Mouse (Mus musculus): ENCODE data around the gene Ms4a4a. TPM values are rescaled to one million over a fixed set of nuclear protein-coding genes. Genes with fewer than 3 reads are reported as not detected.

Ms4a4a gene
- 1 to 10 TPM; 4.5 to 7.7 TPM for total RNA-seq (2021)
- long read RNA-seq, experiment 1 = 0 reads
- long read RNA-seq, experiment 2 = 0 reads

- intact Hi-C loops (cut with DNase I; ENCODE audit: low total_unique reads) = no loop called here
- DNase-seq = no peak
Observed at GRCm38 (mm10) chr19:11375273-11375672, at the start of gene Ms4a4a. TSS of gene Ms4a4a (plus strand) at chr19:11375523.

- intact Hi-C loops (cut with DNase I; ENCODE audit: low total_unique reads) = no loop called here
Observed at GRCm38 (mm10) chr19:11335932-11336331, 39.4 kb upstream of the Ms4a4a start, which contains the start of gene Ms4a7. TSS of gene Ms4a7 (minus strand) at chr19:11336146.

GRCm38 (mm10) chr19:11343147-11343546, 32.2 kb upstream of the Ms4a4a start:
- no peak for DNase-seq
- intact Hi-C loops (cut with DNase I; ENCODE audit: low total_unique reads) = no loop called here

More at GRCm38 (mm10) chr19:11335932-11336331, 39.4 kb upstream of the Ms4a4a start, which contains the start of gene Ms4a7:
- no peak for DNase-seq

GRCm38 (mm10) chr19:11343992-11344391, 31.3 kb upstream of the Ms4a4a start:
- intact Hi-C loops (cut with DNase I; ENCODE audit: low total_unique reads) = no loop called here
- no peak for DNase-seq

DNA sequence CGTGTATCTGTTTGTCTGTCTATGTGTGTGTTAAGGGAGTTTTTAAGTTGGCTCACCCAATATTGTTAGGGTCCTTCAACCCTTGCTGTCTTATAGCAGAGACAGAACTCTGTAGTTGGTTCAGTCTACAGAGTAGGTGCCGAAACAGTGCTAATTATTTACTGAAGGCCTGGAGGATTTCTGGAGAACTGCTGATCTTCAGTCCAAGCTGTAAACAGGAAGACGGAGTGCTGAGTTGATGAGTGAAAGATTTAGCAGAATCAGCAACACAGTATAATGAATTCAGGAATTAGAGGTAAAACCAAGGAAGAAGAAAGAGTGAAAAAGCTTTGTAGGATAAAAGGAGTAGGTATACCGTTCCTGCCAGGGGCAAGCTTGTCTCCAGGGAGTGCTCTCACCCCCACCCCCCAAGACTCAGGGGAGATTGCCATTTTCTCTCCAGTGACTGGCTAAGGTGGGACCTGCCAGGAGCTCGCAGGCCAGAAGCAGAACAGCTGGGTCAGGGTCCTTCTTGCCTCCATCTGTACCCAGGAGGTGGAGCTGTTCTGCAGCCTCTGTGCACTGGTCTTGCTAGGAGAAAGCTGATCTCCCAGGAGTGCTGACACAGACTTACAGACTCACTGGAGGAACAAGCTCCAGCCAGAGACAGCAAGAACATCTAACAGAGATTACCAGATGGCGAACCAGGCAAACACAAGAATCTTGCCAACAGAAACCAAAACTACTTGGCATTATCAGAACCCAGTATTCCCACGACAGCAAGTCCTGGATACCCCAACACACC, 25.4 kb upstream of the Ms4a4a start:
- intact Hi-C loops (cut with DNase I; ENCODE audit: low total_unique reads) = no loop called here
- DNase-seq = peak; percentile 20

DNA sequence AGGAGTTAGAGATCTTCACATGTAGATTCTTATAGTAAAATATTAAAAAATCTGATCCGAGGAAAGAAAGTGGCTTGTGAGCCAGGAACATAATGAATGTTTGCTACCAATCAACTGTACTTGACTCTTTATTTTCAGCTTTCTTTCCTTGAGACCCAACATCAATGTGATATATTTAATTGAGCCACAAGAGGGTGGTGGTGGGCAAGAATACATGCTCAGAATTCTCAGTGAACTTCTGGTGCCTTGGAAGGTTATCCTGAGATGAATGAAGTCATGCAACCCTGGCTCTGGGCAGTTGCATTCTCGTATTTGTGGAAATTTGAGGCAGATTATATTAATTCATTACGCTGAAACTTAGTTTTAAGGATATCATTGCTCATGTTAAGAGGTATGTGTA, 23.4 kb upstream of the Ms4a4a start:
- intact Hi-C loops (cut with DNase I; ENCODE audit: low total_unique reads) = no loop called here
- DNase-seq = no peak

DNA sequence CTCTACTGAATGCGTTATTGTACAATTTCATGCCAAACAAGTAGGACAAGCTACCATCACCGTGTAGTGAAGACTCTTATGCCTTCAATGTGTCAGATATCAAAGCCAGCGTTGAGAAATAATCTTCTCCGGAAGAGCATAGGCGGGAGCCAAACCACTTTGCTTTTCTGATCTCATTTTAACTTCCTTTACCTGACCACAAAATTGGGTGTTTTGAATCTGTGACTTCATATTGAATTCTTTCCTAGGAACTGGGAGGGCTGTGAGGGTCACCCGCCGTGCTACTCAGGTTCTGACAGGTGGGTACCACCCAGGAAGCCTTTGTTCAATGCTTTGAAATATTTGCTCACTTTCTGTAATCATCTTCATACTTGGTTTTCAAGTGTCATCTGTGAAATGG, 19.6 kb upstream of the Ms4a4a start:
- intact Hi-C loops (cut with DNase I; ENCODE audit: low total_unique reads) = no loop called here

GRCm38 (mm10) chr19:11360106-11360505, 15.2 kb upstream of the Ms4a4a start:
- no peak for DNase-seq
- intact Hi-C loops (cut with DNase I; ENCODE audit: low total_unique reads) = no loop called here

More for the DNA sequence above, 19.6 kb upstream of the Ms4a4a start:
- no peak for DNase-seq

GRCm38 (mm10) chr19:11362002-11362401, 13.3 kb upstream of the Ms4a4a start:
- intact Hi-C loops (cut with DNase I; ENCODE audit: low total_unique reads) = no loop called here
- no peak for DNase-seq

GRCm38 (mm10) chr19:11368310-11368709, 7.0 kb upstream of the Ms4a4a start:
- DNase-seq = no peak
- intact Hi-C loops (cut with DNase I; ENCODE audit: low total_unique reads) = no loop called here

GRCm38 (mm10) chr19:11371181-11371580, 4.1 kb upstream of the Ms4a4a start:
- DNase-seq = no peak
- intact Hi-C loops (cut with DNase I; ENCODE audit: low total_unique reads) = no loop called here

DNA sequence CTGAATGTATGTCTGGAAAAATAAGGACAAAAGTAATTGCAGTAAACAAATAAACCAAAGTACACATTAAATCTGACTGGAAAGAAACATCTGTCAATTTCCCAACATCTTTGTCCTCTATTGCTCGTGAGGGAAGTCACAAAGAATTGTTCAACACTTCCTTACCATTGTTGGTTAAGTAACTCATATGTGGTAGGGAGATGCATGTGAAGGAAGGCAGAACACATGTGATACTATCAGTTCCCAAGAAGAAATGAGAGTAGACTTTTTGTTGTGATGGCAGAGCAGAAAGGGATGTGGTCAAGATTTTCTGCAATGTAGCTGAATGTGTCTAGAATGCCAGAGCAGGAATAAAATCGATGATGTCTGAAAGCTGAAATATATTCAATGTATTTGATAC, 1.1 kb downstream of the Ms4a4a start:
- DNase-seq = no peak
- intact Hi-C loops (cut with DNase I; ENCODE audit: low total_unique reads) = no loop called here

- intact Hi-C loops (cut with DNase I; ENCODE audit: low total_unique reads) = no loop called here
- DNase-seq = no peak
Observed at GRCm38 (mm10) chr19:11387109-11387508, 11.8 kb downstream of the Ms4a4a start.

DNA sequence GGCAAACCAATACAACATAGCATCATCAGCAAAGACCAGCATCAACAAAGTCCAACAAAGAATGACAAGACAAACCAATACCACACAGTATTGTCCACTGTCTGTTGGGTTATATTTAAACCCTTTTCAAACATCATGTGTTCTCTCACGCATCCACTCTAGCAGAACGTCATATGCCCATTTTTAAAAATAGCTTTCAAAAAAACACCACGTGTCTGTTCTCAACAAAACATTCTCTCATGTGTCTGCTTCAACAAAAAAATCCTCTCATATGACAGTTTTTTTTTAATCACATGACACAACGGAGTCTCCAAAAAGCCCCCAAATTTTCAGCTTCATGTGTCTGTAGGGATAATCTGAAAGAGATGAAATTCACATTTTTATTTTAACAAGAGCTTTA, 12.4 kb downstream of the Ms4a4a start:
- intact Hi-C loops (cut with DNase I; ENCODE audit: low total_unique reads) = no loop called here
- no peak for DNase-seq

GRCm38 (mm10) chr19:11388949-11389348, 13.6 kb downstream of the Ms4a4a start:
- intact Hi-C loops (cut with DNase I; ENCODE audit: low total_unique reads) = no loop called here

DNA sequence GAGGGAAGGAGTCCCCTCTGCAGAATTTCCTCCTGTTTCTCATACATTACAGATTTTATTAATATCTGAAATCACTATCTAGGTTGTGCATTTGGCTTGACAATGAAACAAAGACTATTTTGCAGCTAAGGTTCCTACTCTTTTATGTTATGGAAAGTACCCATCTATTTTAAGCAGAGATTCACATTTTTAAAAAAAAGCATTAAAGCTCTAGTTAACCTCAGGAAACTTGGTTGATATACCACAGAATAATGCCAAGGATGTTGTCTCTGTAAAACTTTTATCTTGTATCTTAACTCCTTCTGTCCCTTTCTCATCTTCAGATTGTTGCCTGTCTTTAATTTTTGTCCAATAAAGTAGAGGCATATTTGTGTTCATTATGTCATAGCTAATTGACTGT, 20.4 kb downstream of the Ms4a4a start:
- intact Hi-C loops (cut with DNase I; ENCODE audit: low total_unique reads) = no loop called here
- no peak for DNase-seq

More at GRCm38 (mm10) chr19:11388949-11389348, 13.6 kb downstream of the Ms4a4a start:
- DNase-seq = no peak

DNA sequence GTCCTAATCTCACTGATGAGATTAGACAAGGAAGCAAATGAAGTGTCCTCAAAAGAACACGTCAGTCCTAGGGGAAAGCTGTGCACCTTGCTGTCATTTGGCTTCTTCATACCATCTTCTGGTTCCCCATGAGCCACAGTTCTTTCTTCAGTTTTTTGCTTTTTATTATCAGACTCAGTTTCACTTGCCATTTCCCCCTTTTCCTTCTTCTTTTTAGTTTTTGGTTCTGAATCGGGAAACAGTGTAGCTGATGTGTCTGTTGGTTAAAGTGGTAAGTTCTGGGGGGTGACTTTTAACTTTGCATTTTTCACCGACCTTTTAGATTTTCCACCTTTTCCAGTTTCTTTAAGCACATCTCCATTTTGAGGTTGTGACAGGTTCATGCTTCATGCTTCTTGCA, 29.2 kb downstream of the Ms4a4a start, which contains the start of gene Ms4a4c:
Gene Ms4a4c, plus strand, starts transcription at position 244 of the 400 bp plus-strand sequence.
- intact Hi-C loops (cut with DNase I; ENCODE audit: low total_unique reads) = no loop called here
- DNase-seq = no peak

DNA sequence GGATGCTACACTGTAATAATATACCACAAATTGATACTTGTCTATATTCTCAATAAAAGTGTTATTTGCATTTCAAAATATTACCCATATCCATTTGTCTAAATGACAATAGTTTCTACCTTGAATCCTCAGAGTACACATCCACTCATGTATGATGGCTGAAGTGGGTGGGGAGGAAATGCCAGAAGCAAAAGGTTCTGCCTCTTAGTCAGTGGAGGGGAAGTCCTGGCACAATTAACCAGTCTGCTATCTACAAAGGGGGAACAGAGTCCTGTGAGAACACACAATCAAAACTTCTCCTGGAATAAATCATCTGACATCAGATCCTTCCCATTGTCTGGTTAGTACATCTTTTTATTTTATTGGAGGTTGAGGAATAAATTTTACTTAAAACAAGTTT, 32.1 kb downstream of the Ms4a4a start:
- intact Hi-C loops (cut with DNase I; ENCODE audit: low total_unique reads) = no loop called here
- DNase-seq = no peak

DNA sequence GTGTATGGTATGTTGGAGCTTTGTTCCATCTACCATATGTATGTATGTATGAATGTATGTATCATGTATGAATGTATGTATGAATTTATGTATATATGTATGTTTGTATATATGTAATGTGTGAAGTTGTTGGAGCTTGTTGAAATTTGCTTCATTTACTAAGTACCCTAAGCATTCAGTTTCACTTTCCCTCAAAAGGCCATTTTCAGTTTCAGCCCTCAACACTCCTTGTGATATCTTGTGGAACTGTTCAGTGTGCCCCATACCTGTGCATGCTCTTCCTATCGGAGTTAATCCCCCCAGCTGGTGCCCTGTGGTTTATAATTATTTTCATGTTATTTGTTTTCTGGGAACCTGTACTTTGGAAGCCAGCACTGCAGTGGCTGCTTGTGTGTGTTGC, 33.3 kb downstream of the Ms4a4a start:
- DNase-seq = no peak
- intact Hi-C loops (cut with DNase I; ENCODE audit: low total_unique reads) = no loop called here

- intact Hi-C loops (cut with DNase I; ENCODE audit: low total_unique reads) = no loop called here
Observed at GRCm38 (mm10) chr19:11411640-11412039, 36.3 kb downstream of the Ms4a4a start.

DNA sequence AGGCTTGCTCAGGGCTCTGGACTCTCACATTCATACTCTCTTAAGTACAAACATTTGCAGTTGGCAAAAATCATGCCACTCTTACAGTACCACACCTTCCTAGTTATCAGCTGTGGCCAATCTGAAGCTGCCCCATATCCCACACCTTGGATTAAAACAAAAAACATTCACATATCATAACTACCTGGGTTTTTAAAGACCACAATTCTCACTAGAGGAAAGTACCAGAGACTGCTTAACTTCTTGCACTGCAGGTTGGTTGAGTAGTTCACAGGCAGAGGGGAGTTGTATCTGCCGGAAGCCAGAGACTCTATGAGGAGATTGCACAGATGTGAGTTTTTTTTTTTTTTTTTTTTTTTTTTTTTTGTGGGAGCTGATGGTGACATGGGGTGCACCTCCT, 38.8 kb downstream of the Ms4a4a start:
- intact Hi-C loops (cut with DNase I; ENCODE audit: low total_unique reads) = no loop called here

More at GRCm38 (mm10) chr19:11411640-11412039, 36.3 kb downstream of the Ms4a4a start:
- DNase-seq = no peak

More for the DNA sequence above, 38.8 kb downstream of the Ms4a4a start:
- DNase-seq = no peak

Data from gastrocnemius, postnatal 14 days (tissue).